Mouse (Mus musculus) regulatory T cell (primary cell): Measurements from ENCODE around the gene Scgb1b10.
"Not testable (repeated sequence)": the region's sequence is repeated elsewhere in the genome, so short reads cannot be mapped to it uniquely, and the experiment has no call there.

Source experiments
- in situ Hi-C: fragments of 300-600 bp; cut with MboI, MseI; formaldehyde crosslinking; loops from one replicate; pipeline ENCODE4 v1.15.1; 2025; ENCODE audit warnings: high pct_unique_total_duplicates

Scgb1b10 gene

GRCm38 (mm10) chr7:32100553-32100952 lies at the start of gene Scgb1b10:
Gene Scgb1b10 (plus strand): TSS chr7:32100853.
- in situ Hi-C loops = not testable (repeated sequence)
